In genomic region chrX:160583589-160583988, GRCm38 (mm10) we compare ENCODE assay signal across 11 mouse cellular contexts.
DNase-seq lines count a peak whose midpoint lies in the region; ATAC-seq and TF ChIP-seq lines count a peak whose summit lies in the region.
"Had no signal": no experiment of that assay in that cellular context is flagged by ENCODE, and none has a peak within 500 bp of the region (broad histone marks: within the 10 kb centered on the region; RNA-seq: fewer than 3 reads in every experiment).

No protein-coding gene starts in this region.

- no peaks in the 10 kb centered on the region for H3K27me3 ChIP-seq in forebrain, embryonic 15.5 days
- peaks cover 35% of the 10 kb centered on the region for H3K27me3 ChIP-seq in forebrain, embryonic 12.5 days

- H3K9ac ChIP-seq in forebrain, embryonic 15.5 days (replicated peaks): no peak overlapping the region
- no peak overlapping the region for H3K9ac ChIP-seq in forebrain, embryonic 12.5 days
- H3K9ac ChIP-seq: embryonic facial prominence, embryonic 15.5 days; limb, embryonic 13.5 days had no signal

- TF ChIP-seq POLR2A in lung, adult 2 months (IDR thresholded peaks at IDR 0.05; ENCODE audit: borderline replicate concordance, extremely low read depth, low read depth, low read length): no peak

- 0 out of 2 replicates have a peak, but pooled peaks have one; percentile 26 for TF ChIP-seq CTCF in lung, adult 2 months (IDR thresholded peaks at IDR 0.05; ENCODE audit: insufficient read depth, low read length)

- WGBS in forebrain, embryonic 15.5 days: 51% methylated on average over 5 of the region's 5 CpGs
- 67% methylated on average over 5 of the region's 5 CpGs for WGBS in forebrain, embryonic 12.5 days
- WGBS in lung, adult 2 months: 63% methylated on average over 5 of the region's 5 CpGs

- no peak overlapping the region for H3K27ac ChIP-seq in forebrain, embryonic 15.5 days (replicated peaks)
- H3K27ac ChIP-seq in forebrain, embryonic 12.5 days: no peak overlapping the region
- H3K27ac ChIP-seq: embryonic facial prominence, embryonic 15.5 days; limb, embryonic 13.5 days had no signal

- H3K4me1 ChIP-seq in forebrain, embryonic 15.5 days: peaks cover 5% of the 10 kb centered on the region
- H3K4me1 ChIP-seq in forebrain, embryonic 12.5 days: no peaks in the 10 kb centered on the region
- H3K4me1 ChIP-seq in lung, adult 2 months (ENCODE audit: control insufficient read depth, insufficient read depth, low read length): no peaks in the 10 kb centered on the region
- H3K4me1 ChIP-seq: embryonic facial prominence, embryonic 15.5 days; limb, embryonic 13.5 days had no signal

- peak; percentile 68 for ATAC-seq in forebrain, embryonic 15.5 days (replicated peaks)
- no peak for ATAC-seq in forebrain, embryonic 12.5 days (ENCODE audit: low FRiP score)
- ATAC-seq: activated CD4-positive, CD25-positive, alpha-beta regulatory T cell, adult 4 months had no signal

- no peaks in the 10 kb centered on the region for H3K36me3 ChIP-seq in forebrain, embryonic 15.5 days
- H3K36me3 ChIP-seq in forebrain, embryonic 12.5 days (replicated peaks): peaks cover 2% of the 10 kb centered on the region; the same call in 1 of the 2 replicates

- H3K4me2 ChIP-seq in forebrain, embryonic 15.5 days (replicated peaks): no peak overlapping the region
- no peak overlapping the region for H3K4me2 ChIP-seq in forebrain, embryonic 12.5 days
- H3K4me2 ChIP-seq: embryonic facial prominence, embryonic 15.5 days; limb, embryonic 13.5 days had no signal

- H3K9me3 ChIP-seq in forebrain, embryonic 15.5 days: no peaks in the 10 kb centered on the region
- H3K9me3 ChIP-seq in forebrain, embryonic 12.5 days: no peaks in the 10 kb centered on the region
- H3K9me3 ChIP-seq: embryonic facial prominence, embryonic 15.5 days; limb, embryonic 13.5 days had no signal

- H3K4me3 ChIP-seq in forebrain, embryonic 15.5 days: no peak overlapping the region
- H3K4me3 ChIP-seq in forebrain, embryonic 12.5 days (replicated peaks): no peak overlapping the region
- no peak overlapping the region for H3K4me3 ChIP-seq in lung, adult 2 months (replicated peaks; ENCODE audit: extremely low read depth, low read depth, low read length)
- H3K4me3 ChIP-seq: embryonic facial prominence, embryonic 15.5 days; limb, embryonic 13.5 days had no signal

- DNase-seq in lung, adult 2 months: no peak
- no peak for DNase-seq in lung, postnatal 14 days
- DNase-seq in brain, adult 2 months (ENCODE audit: low read depth, low spot score): peak; percentile 65
- DNase-seq in lung, postnatal 10 days: peak; percentile 35
- DNase-seq in gastrocnemius, adult 18-20 months (ENCODE audit: low spot score): no peak
- DNase-seq in layer of hippocampus, adult 9-11 months: no peak

Comparison
In these comparisons a context has a peak if more than half of its experiments do, and no peak if none do; other contexts are left out.
1. DNase-seq: peak in brain, adult 2 months (single experiment) and lung, postnatal 10 days (single experiment); none in lung, adult 2 months (single experiment), lung, postnatal 14 days (single experiment), gastrocnemius, adult 18-20 months (single experiment) and layer of hippocampus, adult 9-11 months (single experiment).